Mouse (Mus musculus) liver, embryonic 15.5 days (tissue): ENCODE measurements around the gene Gtpbp10. TPM values are rescaled to one million over a fixed set of nuclear protein-coding genes. Genes with fewer than 3 reads are reported as not detected.

ENCODE experiments used
- ATAC-seq: fragments of 200-750 bp; cut with Nextera tagmentation; 2 replicates; pipeline ENCODE4 v1.8.0; 2017; ENCODE audit warnings: moderate number of reproducible peaks, mild to moderate bottlenecking, moderate library complexity; ENCODE audit not compliant: insufficient read depth
- H3K27ac ChIP-seq: fragments of 300-500 bp; sonication (generic); replicated peaks from 2 replicates; pipeline ENCODE4 v1.5.1; 2015; ENCODE audit warnings: mild to moderate bottlenecking, inconsistent platforms
- H3K27me3 ChIP-seq: fragments of 300-500 bp; sonication (generic); 2 replicates; pipeline ENCODE4 v1.6.1; 2015; ENCODE audit warnings: mild to moderate bottlenecking, inconsistent platforms
- H3K36me3 ChIP-seq: fragments of 300-500 bp; sonication (generic); replicated peaks from 2 replicates; pipeline ENCODE4 v1.6.1; 2015; ENCODE audit warnings: moderate library complexity, mild to moderate bottlenecking, inconsistent platforms
- H3K4me1 ChIP-seq: fragments of 300-500 bp; sonication (generic); replicated peaks from 2 replicates; pipeline ENCODE4 v1.6.1; 2015; ENCODE audit warnings: inconsistent platforms
- H3K4me2 ChIP-seq: fragments of 300-500 bp; sonication (generic); 2 replicates; pipeline ENCODE4 v1.6.1; 2015; ENCODE audit warnings: moderate library complexity, mild to moderate bottlenecking, inconsistent platforms
- H3K4me3 ChIP-seq: fragments of 300-500 bp; sonication (generic); replicated peaks from 2 replicates; pipeline ENCODE4 v1.5.1; 2015; ENCODE audit warnings: mild to moderate bottlenecking, inconsistent platforms
- H3K9ac ChIP-seq: fragments of 300-500 bp; sonication (generic); 2 replicates; pipeline ENCODE4 v1.6.1; 2015; ENCODE audit warnings: moderate library complexity, mild to moderate bottlenecking, inconsistent platforms
- H3K9me3 ChIP-seq: fragments of 300-500 bp; sonication (generic); replicated peaks from 2 replicates; pipeline ENCODE4 v1.6.1; 2016; ENCODE audit warnings: inconsistent platforms
- WGBS: fragments of 180-500 bp; shearing (Covaris S2); methylation state at CpG from one replicate; pipeline ENCODE4 v1.1.7; 2015; ENCODE audit warnings: mixed read lengths; ENCODE audit not compliant: insufficient replicate concordance; 5-methylcytosine and 5-hydroxymethylcytosine counted together
- polyA plus RNA-seq: library from polyadenylated mRNA; unstranded; fragments of >200 nt; fragmentation: Nextera tagmentation; extraction: Ambion mirVana; gene quantifications from 2 replicates; pipeline ENCODE4 v1.2.1, GENCODE M21; 2015

Gtpbp10 gene
- polyA plus RNA-seq, 1 experiment from 2014 or later = 7.7 TPM

DNA sequence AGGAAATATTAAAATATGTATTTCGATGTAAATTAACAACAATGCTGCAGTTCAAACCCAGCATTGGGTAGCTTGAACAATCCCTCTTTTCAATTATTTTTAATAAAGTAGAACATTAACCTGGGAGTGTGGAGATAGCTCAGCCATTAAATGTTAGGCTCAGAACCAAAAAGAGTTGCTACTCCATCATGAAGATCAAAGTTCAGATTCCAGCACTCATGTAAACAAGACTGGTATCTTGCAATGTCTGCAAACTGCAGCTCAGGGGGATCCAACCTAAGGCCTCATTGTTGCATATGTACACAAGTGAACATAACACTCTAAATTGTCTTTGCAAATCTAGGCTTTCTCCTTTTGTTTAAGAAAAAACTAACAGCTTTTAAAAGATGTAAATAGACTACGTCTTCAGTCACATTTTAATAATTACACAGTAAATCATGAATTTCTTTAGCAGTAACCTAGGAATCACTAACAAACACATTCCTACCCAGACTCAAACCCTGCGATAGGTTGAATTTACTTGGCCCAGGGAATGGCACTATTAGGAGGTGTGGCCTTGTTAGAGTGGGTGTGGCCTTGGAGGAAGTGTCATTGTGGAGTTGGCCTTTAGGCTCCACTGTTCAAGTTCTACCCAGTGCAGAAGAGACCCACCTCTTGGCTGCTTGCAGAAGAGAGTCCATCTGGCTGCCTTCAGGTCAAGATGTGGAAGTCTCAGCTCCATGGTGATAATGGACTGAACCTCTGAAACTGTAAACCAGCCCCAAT lies 25.5 kb downstream of the Gtpbp10 start:
- Histone ChIP-seq H3K27ac (no peak overlapping the region; the same call in 1 of the 2 replicates), H3K27me3 (no peaks in the 10 kb centered on the region), H3K4me1 (no peaks in the 10 kb centered on the region), H3K9ac (no peak overlapping the region), H3K4me3 (no peak overlapping the region), H3K36me3 (peaks cover 8% of the 10 kb centered on the region), H3K9me3 (no peaks in the 10 kb centered on the region), H3K4me2 (no peak overlapping the region)
- WGBS = 66% methylated on average over 3 of the region's 3 CpGs
- ATAC-seq = peak; percentile 73

DNA sequence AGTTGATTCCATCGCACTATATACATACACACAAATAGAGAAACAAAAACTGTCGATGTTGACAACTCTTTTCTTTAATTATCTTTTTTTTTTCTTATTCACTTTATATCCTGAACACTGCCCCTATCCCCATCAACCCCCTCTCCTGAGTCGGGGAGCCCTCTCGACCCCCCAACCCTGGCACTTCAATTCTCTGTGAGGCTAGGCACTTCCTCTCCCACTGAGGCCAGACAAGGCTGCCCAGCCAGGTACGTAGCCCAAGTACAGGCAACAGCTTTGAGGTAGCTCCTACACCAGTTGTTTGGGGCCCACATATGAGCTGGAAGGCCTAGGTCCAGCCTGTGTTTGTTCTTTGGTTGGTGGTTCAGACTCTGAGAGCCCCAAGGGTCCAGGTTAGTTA lies 43.9 kb downstream of the Gtpbp10 start:
- Histone ChIP-seq H3K27me3 (peaks cover 10% of the 10 kb centered on the region; the same call in 1 of the 2 replicates), H3K9ac (no peak overlapping the region), H3K27ac (no peak overlapping the region), H3K4me1 (peaks cover 6% of the 10 kb centered on the region), H3K9me3 (no peaks in the 10 kb centered on the region), H3K4me3 (no peak overlapping the region; the same call in 1 of the 2 replicates), H3K36me3 (no peaks in the 10 kb centered on the region), H3K4me2 (no peak overlapping the region)
- WGBS = 63% methylated on average over 5 of the region's 5 CpGs
- ATAC-seq = no peak

DNA sequence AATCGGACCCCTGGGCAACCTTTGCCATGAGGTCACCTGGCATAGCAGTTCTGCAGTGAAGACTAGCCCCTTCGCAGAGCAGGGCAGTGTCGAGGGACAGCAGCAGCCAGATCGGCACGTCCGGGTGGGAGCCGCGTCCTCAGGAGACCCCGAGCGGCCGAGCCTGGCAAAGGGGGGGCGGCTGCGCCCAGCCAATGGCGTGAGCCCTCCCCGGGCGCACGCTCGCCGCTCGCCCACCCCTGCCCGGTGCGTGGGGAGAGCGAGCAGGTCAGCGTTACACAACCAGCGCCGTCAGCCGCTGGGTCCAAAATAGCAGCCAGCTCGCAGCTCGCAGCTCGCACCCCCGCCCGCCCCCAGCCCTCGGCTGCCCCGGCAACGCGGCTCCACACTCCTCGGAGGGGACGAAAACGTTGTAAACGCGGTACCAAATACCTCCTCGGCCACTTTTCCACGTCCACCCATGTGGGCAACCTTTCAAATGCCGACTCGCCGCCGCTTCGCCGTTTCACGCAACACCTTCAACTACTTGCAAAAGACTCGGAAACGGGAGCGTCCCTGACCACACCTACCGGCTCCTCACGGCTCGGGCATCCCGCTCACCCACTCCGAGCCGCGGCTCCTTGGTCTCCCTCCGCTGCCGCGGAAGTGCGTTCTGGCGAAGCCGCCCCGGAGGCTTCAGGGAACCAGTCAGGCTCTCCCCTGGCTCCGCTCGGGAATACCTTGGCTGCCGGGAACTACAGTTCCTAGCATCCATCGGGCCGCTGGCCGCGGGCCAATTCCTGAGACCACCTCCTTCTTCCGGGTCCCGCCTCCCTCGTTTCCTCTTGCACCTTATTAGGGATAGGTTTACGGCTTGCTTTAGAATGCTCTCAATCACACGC lies 44.9 kb downstream of the Gtpbp10 start, which contains the start of gene Cldn12:
Gene Cldn12 (minus strand): TSS at position 763 of the 881 bp plus-strand sequence.
- Histone ChIP-seq H3K4me2 (peak within 1 kb of the TSS; percentile 79), H3K9ac (peak within 1 kb of the TSS; percentile 46), H3K27me3 (peaks cover 10% of the 10 kb centered on the region; the same call in 1 of the 2 replicates), H3K4me1 (peaks cover 6% of the 10 kb centered on the region), H3K9me3 (no peaks in the 10 kb centered on the region), H3K27ac (peak within 1 kb of the TSS; percentile 82), H3K4me3 (peak within 1 kb of the TSS; percentile 66), H3K36me3 (no peaks in the 10 kb centered on the region)
- WGBS = under 1% methylated on average over 79 of the region's 79 CpGs
- peak; percentile 86 for ATAC-seq

DNA sequence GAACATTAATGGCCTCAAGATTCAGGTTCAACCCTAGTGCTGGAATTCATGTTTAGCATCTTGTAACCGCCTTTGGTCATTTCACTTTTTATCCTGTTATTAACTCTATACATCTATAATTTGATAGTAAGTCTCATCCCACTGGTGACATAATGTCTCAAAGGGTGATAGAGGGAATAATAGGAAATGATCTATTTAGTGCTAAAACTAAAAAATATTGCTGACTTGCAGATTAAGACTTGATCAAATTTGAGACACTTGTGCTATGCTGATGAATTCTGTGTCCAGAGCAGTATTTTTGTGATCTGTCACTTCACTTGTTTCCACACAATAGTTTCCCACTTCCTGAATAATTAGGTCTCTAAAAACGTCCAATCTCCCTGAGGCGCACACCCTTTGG lies 47.9 kb downstream of the Gtpbp10 start:
- Histone ChIP-seq H3K4me2 (no peak overlapping the region), H3K9me3 (no peaks in the 10 kb centered on the region), H3K9ac (no peak overlapping the region), H3K36me3 (no peaks in the 10 kb centered on the region), H3K4me1 (peaks cover 6% of the 10 kb centered on the region), H3K27ac (no peak overlapping the region), H3K27me3 (0 out of 2 replicates have a peak, but pooled peaks cover 7% of the 10 kb centered on the region), H3K4me3 (no peak overlapping the region)
- ATAC-seq = no peak
- WGBS = 58% methylated on average over 3 of the region's 3 CpGs

DNA sequence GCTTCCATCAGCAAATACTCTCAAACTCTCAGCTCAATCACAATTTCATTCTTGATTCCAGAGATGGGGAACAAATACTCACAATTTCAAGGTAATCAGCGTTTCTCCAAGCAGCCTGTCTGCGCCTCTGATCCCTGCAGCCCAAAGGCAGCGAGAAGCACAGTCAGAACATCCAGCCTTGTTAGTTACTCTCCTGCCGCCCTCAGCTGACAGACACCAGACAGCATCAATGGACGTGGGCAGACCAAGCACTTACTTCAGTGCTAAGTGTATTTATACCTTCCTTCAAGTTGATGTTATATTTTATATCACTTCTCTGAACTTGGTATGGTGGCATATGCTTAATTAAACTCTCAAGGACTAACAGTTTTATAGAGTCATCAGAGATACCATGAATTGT lies 48.3 kb downstream of the Gtpbp10 start:
- Histone ChIP-seq H3K4me2 (no peak overlapping the region), H3K36me3 (no peaks in the 10 kb centered on the region), H3K27ac (no peak overlapping the region), H3K4me3 (no peak overlapping the region), H3K9me3 (no peaks in the 10 kb centered on the region), H3K27me3 (0 out of 2 replicates have a peak, but pooled peaks cover 7% of the 10 kb centered on the region), H3K9ac (no peak overlapping the region), H3K4me1 (peaks cover 6% of the 10 kb centered on the region)
- 70% methylated on average over 5 of the region's 5 CpGs for WGBS
- ATAC-seq = no peak

DNA sequence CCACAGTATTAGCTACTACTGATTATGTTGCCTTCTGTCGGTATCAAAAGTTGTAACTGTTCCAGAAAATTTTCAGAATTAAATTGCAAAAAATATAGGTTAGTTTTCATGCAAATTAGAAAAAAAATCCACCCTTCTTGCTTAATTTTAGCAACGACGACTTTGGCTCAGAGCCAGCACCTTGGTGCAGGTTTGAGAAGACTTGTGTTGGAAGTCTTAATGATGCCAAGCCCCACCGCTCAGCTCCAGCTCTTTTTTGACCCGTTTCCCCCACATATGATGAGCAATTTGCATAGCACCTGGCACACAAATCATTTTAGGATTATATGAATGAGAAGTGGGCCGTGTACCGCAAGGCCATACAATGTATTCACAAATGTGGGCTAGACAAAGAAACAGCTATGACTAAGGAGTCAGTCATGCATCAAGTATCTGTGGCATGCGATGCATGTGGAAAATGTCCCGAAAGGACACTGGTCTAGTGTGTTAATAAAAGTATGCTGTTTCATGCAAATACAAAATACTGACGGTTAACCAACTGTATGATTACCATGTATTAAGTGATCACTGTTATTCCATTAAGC lies 48.9 kb downstream of the Gtpbp10 start:
- WGBS = 71% methylated on average over 10 of the region's 10 CpGs
- H3K4me1 ChIP-seq = peaks cover 6% of the 10 kb centered on the region
- H3K4me2 ChIP-seq = no peak overlapping the region
- no peak overlapping the region for H3K9ac ChIP-seq
- H3K9me3 ChIP-seq = no peaks in the 10 kb centered on the region
- no peak for ATAC-seq
- no peak overlapping the region for H3K27ac ChIP-seq
- H3K36me3 ChIP-seq = no peaks in the 10 kb centered on the region
- H3K4me3 ChIP-seq = no peak overlapping the region
- 0 out of 2 replicates have a peak, but pooled peaks cover 7% of the 10 kb centered on the region for H3K27me3 ChIP-seq

DNA sequence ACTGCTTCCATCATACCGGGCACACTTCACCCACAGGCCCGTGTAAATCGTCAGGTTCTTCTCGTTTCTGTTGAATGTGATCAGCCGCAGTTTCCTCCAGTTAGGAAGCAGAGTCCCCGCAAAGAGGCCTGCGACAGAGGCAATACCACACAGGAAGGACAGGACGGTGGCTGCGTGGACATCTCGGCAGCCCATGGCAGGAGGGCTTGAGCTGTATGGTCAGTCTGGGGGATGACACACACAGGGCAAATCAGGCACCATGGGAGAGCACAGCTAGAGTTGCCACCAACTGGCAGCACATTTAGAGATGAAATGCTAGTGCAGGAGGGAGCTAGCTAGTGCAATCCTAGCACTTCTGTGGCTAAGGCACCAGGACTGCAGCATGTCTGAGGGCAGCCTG lies 51.1 kb downstream of the Gtpbp10 start:
- no peaks in the 10 kb centered on the region for H3K27me3 ChIP-seq
- H3K4me1 ChIP-seq = no peaks in the 10 kb centered on the region
- no peaks in the 10 kb centered on the region for H3K9me3 ChIP-seq
- H3K4me3 ChIP-seq = no peak overlapping the region
- ATAC-seq = no peak
- H3K36me3 ChIP-seq = no peaks in the 10 kb centered on the region
- 68% methylated on average over 10 of the region's 10 CpGs for WGBS
- H3K9ac ChIP-seq = no peak overlapping the region
- H3K4me2 ChIP-seq = no peak overlapping the region
- H3K27ac ChIP-seq = no peak overlapping the region

DNA sequence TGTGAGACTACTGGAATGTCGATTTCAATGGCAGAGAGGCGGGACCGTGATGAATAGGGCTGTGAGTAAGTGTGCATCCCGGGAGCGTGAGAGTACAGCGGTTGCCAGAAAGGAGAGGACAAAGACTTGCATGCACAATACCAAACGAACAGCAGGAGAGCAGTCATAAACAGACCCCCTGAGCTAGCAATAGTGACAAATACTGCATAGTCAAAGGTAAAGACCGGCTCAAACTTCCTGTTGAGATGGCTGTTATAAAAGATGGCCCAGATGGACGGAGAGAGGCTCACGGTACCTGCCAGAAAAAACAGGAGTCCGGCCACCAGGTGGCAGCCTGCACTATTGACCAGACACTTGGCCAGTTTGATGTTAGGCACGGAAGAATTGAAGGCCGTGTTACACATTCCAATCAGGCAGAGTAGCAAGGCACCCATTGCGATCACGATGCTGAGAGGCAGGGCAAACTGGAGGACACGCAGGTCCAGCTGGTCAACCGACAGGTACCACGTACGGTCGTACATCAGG lies 51.6 kb downstream of the Gtpbp10 start:
- no peak for ATAC-seq

DNA sequence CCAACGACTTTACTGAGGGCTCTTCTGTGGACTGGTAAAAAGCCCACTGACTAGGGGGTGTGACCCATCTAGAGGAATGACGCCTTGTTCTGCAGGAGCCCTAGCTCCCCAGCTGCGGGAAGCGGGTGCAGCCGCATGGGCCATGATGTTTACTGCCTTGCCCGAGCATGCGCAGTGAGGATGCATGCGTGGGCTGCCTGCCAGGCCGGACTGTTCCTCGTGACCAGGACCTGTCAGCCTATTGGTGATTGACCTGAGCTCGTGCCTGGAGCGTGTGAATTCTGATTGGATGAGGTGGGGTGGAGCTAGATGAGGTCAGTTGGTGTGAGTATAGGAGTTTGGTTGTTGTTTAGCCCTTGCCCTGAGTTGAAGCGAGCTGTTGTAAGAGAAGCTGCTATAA lies 54.9 kb downstream of the Gtpbp10 start:
- H3K27me3 ChIP-seq = no peaks in the 10 kb centered on the region
- no peaks in the 10 kb centered on the region for H3K4me1 ChIP-seq
- H3K9me3 ChIP-seq = no peaks in the 10 kb centered on the region
- no peak overlapping the region for H3K4me2 ChIP-seq
- no peak overlapping the region for H3K27ac ChIP-seq
- no peak overlapping the region for H3K4me3 ChIP-seq
- no peak for ATAC-seq
- H3K36me3 ChIP-seq = no peaks in the 10 kb centered on the region
- H3K9ac ChIP-seq = no peak overlapping the region
- 74% methylated on average over 13 of the region's 13 CpGs for WGBS

More for the DNA sequence above, 51.6 kb downstream of the Gtpbp10 start:
- no peaks in the 10 kb centered on the region for H3K36me3 ChIP-seq
- H3K9ac ChIP-seq = no peak overlapping the region
- no peaks in the 10 kb centered on the region for H3K27me3 ChIP-seq
- no peaks in the 10 kb centered on the region for H3K9me3 ChIP-seq
- no peaks in the 10 kb centered on the region for H3K4me1 ChIP-seq
- 57% methylated on average over 20 of the region's 20 CpGs for WGBS
- H3K4me3 ChIP-seq = no peak overlapping the region
- no peak overlapping the region for H3K4me2 ChIP-seq
- no peak overlapping the region for H3K27ac ChIP-seq

DNA sequence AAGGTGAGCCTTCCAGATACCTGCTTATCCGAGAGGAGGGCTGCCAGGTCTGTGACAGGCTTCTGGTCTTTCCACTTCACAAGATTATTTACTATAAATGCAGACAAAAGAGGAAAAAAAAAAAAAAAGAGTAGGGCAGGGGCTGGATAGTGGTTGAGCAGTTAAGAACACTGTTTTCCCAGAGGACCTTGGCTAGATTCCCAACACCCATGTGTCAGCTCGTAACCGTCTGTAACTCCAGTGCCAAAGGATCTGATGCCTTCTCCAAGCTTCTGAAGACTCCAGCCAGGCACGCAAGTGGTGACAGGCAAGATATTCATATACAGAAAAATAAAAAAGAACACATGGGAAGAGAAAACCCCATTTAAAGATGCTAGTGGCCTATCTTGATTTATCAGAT lies 56.0 kb downstream of the Gtpbp10 start:
- H3K36me3 ChIP-seq = no peaks in the 10 kb centered on the region
- no peak for ATAC-seq
- no peak overlapping the region for H3K4me3 ChIP-seq
- no peak overlapping the region for H3K4me2 ChIP-seq
- no peaks in the 10 kb centered on the region for H3K9me3 ChIP-seq
- no peaks in the 10 kb centered on the region for H3K27me3 ChIP-seq
- H3K9ac ChIP-seq = no peak overlapping the region
- no peak overlapping the region for H3K27ac ChIP-seq
- H3K4me1 ChIP-seq = no peaks in the 10 kb centered on the region
- 65% methylated on average over 4 of the region's 4 CpGs for WGBS

DNA sequence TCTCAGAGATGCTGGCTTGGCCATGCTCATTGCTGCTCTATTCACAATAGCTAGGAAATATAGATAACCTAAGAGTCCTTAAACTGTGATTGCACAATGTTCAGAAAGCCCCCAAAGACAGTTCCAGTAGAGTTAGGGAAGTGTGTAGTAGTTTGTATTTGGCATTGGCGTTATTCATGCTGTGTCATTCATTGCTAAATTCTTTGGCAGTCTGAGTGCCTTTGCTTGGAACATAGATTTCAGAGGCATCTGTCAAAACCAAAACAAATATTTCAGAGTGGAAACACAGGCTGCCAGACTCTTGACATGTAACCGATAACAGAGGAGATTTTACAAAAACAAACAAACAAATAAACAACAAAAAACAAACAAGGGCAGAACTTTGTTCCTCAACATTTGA lies 57.8 kb downstream of the Gtpbp10 start:
- ATAC-seq = no peak
- 56% methylated on average over 2 of the region's 2 CpGs for WGBS
- Histone ChIP-seq H3K4me3 (no peak overlapping the region), H3K27me3 (no peaks in the 10 kb centered on the region), H3K36me3 (no peaks in the 10 kb centered on the region), H3K9me3 (no peaks in the 10 kb centered on the region), H3K4me2 (no peak overlapping the region), H3K27ac (no peak overlapping the region), H3K9ac (no peak overlapping the region), H3K4me1 (no peaks in the 10 kb centered on the region)
